Mouse (Mus musculus) embryonic facial prominence, embryonic 10.5 days (tissue): ENCODE measurements around the gene Dcaf15. TPM values are rescaled to one million over a fixed set of nuclear protein-coding genes. Genes with fewer than 3 reads are reported as not detected.
A peak's percentile ranks its signal among the peaks of the same experiment; 100 is the strongest.

ENCODE experiments used
- DNase-seq: peaks from one replicate; pipeline ENCODE4 v3.0.0-alpha.2; 2017; ENCODE audit warnings: low spot score
- H3K27ac ChIP-seq: fragments of 300-500 bp; sonication (generic); replicated peaks from 2 replicates; pipeline ENCODE4 v1.5.1; 2016; ENCODE audit warnings: mild to moderate bottlenecking
- H3K27me3 ChIP-seq: fragments of 300-500 bp; sonication (generic); replicated peaks from 2 replicates; pipeline ENCODE4 v1.6.1; 2016; ENCODE audit warnings: low read depth, mild to moderate bottlenecking; ENCODE audit not compliant: poor library complexity, severe bottlenecking
- H3K36me3 ChIP-seq: fragments of 300-500 bp; sonication (generic); replicated peaks from 2 replicates; pipeline ENCODE4 v1.6.1; 2016; ENCODE audit warnings: mild to moderate bottlenecking, moderate library complexity
- H3K4me1 ChIP-seq: fragments of 300-500 bp; sonication (generic); 2 replicates; pipeline ENCODE4 v1.6.1; 2016
- H3K4me3 ChIP-seq: fragments of 300-500 bp; sonication (generic); 2 replicates; pipeline ENCODE4 v1.5.1; 2016; ENCODE audit warnings: mild to moderate bottlenecking, moderate library complexity
- H3K9me3 ChIP-seq: fragments of 300-500 bp; sonication (generic); 2 replicates; pipeline ENCODE4 v1.6.1; 2016; ENCODE audit warnings: mild to moderate bottlenecking
- WGBS: fragments of 180-500 bp; shearing (Covaris S2); methylation state at CpG from one replicate; pipeline ENCODE4 v1.1.7; 2016; 5-methylcytosine and 5-hydroxymethylcytosine counted together
- polyA plus RNA-seq: library from polyadenylated mRNA; unstranded; fragments of >200 nt; fragmentation: Nextera tagmentation; extraction: Ambion mirVana; gene quantifications from 2 replicates; pipeline ENCODE4 v1.2.1, GENCODE M21; 2016

The Dcaf15 gene
- polyA plus RNA-seq, 1 experiment from 2014 or later, result 15.9 TPM

DNA sequence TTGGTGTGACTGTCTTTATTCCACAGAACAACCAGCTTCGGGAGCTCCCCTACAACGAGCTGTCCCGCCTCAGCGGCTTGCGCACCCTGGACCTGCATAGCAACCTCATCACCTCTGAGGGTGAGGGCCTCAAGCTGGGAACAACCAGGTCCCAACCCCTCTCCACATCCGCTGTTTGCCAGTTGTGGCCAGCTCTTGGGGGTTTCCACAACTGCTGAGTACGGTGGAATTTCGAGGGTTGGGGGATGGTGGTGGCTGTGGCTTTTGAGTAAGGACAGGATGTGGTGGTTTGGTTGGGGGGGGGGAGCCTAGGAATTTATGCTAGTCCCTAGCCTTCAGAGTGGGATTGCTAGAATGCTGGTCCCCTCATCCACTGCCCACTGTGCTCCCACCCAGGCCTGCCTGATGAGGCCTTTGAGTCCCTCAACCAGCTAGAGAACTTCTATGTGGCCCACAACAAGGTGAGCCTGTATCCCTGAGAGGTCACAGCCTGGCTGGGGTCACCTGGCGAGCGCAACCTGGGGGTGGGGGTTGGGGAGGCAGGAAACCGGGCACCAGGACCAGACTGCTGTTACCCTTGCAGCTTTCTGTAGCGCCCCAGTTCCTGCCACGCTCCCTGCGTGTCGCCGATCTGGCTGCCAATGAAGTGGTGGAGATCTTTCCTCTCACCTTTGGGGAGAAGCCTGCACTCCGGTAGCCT, 22.8 kb upstream of the Dcaf15 start:
- H3K27ac ChIP-seq, result peak overlapping the region; percentile 63

DNA sequence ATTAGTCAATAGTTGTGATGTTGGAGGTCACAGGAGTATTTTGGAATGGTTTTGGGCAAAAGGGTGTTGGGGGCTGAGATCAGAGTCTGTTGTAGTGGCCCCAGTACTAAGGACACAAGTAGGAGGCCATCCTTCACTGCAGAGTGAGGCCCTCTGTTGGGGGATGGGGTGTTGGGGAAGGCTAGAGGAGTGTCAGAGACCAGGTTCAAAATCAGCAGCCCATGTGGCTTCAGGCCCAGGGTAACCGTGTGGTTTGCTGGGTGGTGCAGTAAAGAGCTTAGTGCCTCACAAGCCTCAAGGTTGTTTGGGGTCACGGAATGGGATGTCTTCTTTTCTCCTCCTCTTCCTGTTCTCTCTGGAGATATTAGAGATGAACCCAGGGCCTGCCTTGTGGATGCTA, 22.2 kb upstream of the Dcaf15 start:
- Histone ChIP-seq H3K36me3 (peaks cover 12% of the 10 kb centered on the region), H3K4me1 (peaks cover 32% of the 10 kb centered on the region), H3K9me3 (no peaks in the 10 kb centered on the region), H3K4me3 (no peak overlapping the region), H3K27me3 (peaks cover 19% of the 10 kb centered on the region), H3K27ac (no peak overlapping the region; the same call in 1 of the 2 replicates)
- DNase-seq, result no peak
- 80% methylated on average over 2 of the region's 2 CpGs for WGBS

More for the DNA sequence above, 22.8 kb upstream of the Dcaf15 start:
- Histone ChIP-seq H3K4me3 (no peak overlapping the region), H3K36me3 (peaks cover 18% of the 10 kb centered on the region), H3K27me3 (peaks cover 19% of the 10 kb centered on the region), H3K4me1 (peaks cover 32% of the 10 kb centered on the region), H3K9me3 (no peaks in the 10 kb centered on the region)
- 69% methylated on average over 17 of the region's 17 CpGs for WGBS
- no peak for DNase-seq

DNA sequence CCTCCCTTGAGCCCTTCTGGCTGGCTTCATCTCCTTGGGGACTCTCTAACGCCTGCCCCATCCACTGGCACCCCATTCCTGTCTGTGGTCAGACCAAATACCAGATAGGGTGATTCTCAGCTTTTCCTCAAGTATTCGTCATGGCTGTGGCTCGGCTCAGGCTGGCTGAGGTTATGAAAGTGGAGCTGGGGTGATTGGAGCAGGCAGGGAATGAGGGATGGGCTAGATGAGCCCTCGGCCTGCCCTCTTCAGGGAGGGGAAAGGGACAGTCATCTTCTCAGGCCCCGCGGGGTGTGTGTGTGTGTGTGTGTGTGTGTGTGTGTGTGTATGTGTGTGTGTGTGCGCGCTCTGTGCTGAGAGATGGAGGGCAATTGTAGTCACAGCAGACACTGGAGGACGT, 21.1 kb upstream of the Dcaf15 start, which contains the start of gene Podnl1:
Gene Podnl1 (plus strand): TSS at position 334 of the 400 bp plus-strand sequence.
- Histone ChIP-seq H3K4me1 (peaks cover 28% of the 10 kb centered on the region), H3K4me3 (no peak within 1 kb of the TSS), H3K9me3 (no peaks in the 10 kb centered on the region), H3K27ac (peak within 1 kb of the TSS; percentile 51; the same call in 1 of the 2 replicates), H3K36me3 (0 out of 2 replicates have a peak, but pooled peaks cover 1% of the 10 kb centered on the region), H3K27me3 (peaks cover 8% of the 10 kb centered on the region)
- no peak for DNase-seq
- 72% methylated on average over 9 of the region's 9 CpGs for WGBS

DNA sequence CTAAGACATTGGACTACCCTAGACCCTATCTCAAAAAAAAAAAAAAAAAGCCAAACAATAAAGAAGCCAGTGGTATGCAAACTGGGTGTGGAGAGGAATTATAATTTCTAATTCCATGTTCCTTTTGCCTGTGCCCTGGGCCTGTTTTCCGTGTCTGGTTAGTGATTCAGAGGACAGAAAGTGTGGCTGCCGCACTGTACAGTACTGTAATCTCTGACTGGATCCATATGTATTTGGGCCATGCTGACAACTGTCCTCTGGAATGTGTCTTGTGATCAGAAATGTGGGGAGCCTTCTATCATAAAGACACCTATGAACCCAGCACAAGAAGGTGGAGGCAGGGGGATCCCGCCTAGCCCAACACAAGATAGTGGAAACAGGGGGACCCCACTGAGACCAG, 17.6 kb upstream of the Dcaf15 start:
- 87% methylated on average over 3 of the region's 3 CpGs for WGBS
- no peak overlapping the region for H3K27ac ChIP-seq
- H3K4me3 ChIP-seq, result no peak overlapping the region
- H3K27me3 ChIP-seq, result no peaks in the 10 kb centered on the region
- no peak for DNase-seq
- peaks cover 15% of the 10 kb centered on the region for H3K4me1 ChIP-seq
- H3K9me3 ChIP-seq, result 0 out of 2 replicates have a peak, but pooled peaks cover 3% of the 10 kb centered on the region
- H3K36me3 ChIP-seq, result no peaks in the 10 kb centered on the region

DNA sequence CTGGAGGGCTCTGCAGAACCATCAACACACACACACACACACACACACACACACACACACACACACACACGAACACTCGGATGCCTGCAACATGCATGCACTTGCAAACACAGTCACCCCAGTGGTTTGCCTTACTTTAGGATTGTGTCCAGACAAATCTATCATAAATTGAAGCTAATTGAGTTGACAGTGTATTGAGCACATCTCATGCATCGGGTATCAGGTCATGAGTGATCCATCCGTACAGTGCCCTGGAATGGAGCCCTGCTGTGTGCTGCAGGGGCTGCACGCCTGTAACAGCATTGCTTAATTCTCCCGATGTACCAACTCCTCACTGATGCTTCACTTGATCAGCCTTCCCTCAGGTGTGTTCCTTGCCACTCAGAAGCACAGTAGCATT, 11.1 kb upstream of the Dcaf15 start:
- Histone ChIP-seq H3K9me3 (0 out of 2 replicates have a peak, but pooled peaks cover 3% of the 10 kb centered on the region), H3K36me3 (no peaks in the 10 kb centered on the region), H3K27ac (no peak overlapping the region), H3K27me3 (no peaks in the 10 kb centered on the region), H3K4me3 (no peak overlapping the region), H3K4me1 (no peaks in the 10 kb centered on the region)
- DNase-seq, result no peak
- 91% methylated on average over 6 of the region's 6 CpGs for WGBS

DNA sequence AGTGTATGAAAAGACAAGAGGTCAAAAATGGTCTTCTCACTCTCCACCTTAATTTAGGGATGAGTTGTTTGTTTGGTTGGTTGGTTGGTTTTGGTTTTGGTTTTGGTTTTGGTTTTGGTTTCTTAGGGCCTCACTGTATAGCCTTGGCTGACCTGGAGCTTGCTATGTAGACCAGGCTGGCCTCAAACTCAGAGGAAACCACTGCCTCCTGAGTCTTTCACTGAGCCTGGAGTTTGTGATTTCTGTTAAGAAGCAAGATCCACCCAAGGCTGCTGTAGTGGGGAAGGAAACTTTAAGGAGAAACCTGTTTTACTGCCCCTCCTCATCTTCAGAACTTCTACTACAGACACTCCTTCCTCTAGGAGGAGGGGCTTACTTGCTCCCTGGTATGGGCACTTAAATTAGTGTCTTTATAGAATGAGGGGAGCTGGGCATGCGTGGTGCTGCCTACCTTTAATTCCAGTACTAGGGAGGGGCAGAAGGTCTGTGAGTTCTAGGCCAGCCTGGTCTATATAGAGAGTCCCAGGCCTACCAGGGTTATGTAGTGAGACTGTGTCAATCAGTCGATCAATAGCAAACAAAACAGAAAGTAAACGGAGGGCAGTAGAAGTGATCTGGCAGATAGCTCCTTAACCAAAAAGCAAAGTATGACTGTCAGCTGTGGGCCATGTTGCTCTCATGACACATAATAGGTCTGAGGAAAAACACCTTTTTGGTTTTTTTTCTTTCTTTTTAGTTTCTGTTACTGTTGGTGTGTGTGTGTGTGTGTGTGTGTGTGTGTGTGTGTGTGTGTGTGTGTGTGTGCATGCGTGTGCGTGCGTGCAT, 1.9 kb upstream of the Dcaf15 start:
- DNase-seq, result no peak
- Histone ChIP-seq H3K4me1 (peaks cover 38% of the 10 kb centered on the region), H3K9me3 (no peaks in the 10 kb centered on the region), H3K4me3 (no peak overlapping the region), H3K27ac (no peak overlapping the region), H3K36me3 (peaks cover 16% of the 10 kb centered on the region), H3K27me3 (no peaks in the 10 kb centered on the region)
- 89% methylated on average over 6 of the region's 6 CpGs for WGBS

DNA sequence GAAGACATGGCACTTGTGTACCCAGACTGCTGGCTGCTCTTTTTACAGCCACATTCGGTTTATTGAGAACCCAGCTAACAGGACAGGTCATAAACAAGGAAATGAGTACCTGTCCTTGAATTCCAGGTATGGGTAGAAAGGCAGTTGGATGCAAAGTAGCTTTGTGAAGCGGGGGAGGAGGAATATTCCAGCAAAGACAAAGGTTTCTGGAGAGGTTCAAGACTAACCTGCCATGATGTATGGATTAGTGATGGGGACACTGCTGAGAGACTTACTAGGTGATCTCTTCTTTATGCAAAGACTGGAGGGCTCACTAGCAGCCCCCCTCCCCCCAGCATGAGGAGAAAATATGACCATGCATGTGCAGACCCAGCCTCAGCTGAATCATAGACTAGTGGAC, 1.1 kb upstream of the Dcaf15 start:
- H3K27me3 ChIP-seq, result no peaks in the 10 kb centered on the region
- H3K27ac ChIP-seq, result peak overlapping the region; percentile 100; the same call in 1 of the 2 replicates
- 88% methylated on average over 2 of the region's 2 CpGs for WGBS
- H3K36me3 ChIP-seq, result peaks cover 24% of the 10 kb centered on the region
- H3K9me3 ChIP-seq, result no peaks in the 10 kb centered on the region
- no peak for DNase-seq
- peaks cover 38% of the 10 kb centered on the region for H3K4me1 ChIP-seq
- H3K4me3 ChIP-seq, result peak overlapping the region; percentile 86; the same call in 1 of the 2 replicates

DNA sequence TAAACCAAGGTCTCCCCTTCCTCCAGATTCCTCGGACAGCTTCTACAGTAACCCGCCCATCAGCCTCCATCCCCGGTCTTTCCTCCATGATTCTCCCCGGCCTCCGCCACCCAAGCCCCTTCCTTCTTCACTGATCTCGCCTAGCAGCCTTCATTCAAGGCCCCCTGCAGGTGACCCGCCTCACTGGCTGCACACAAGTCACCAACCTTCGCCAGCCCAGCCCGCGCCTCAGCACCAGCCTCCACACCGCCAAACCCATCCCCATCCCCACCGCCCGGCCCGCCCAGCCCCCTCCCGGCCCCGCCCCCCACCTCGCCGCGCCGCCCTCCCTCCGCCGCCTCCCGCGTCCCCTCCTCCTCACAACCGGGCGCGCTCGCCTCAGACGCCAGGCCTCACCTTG, 347 bp downstream of the Dcaf15 start:
- DNase-seq, result peak; percentile 92
- Histone ChIP-seq H3K4me3 (peak overlapping the region; percentile 86), H3K4me1 (peaks cover 38% of the 10 kb centered on the region), H3K27ac (peak overlapping the region; percentile 100), H3K27me3 (no peaks in the 10 kb centered on the region), H3K9me3 (no peaks in the 10 kb centered on the region), H3K36me3 (peaks cover 38% of the 10 kb centered on the region)
- WGBS, result 1% methylated on average over 28 of the region's 29 CpGs

DNA sequence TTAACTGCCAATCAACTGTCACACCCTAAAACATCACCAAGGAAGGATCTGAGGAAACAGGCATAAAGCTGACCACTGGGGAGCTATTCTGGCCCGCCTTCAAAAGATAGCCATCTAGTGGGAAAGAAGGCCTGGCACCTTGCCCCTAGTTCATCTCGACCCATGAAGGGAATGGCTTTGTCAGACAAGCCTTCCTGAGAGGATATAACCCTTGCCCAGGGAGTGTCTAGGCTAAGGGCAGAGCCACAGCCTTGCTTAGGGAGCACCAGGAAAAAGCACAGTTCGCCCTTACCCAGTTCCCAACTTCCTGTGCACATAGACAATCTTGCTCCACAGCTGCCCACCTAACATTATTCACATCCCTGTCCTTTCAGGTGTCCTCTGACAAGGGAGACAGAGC, 967 bp downstream of the Dcaf15 start:
- no peak for DNase-seq
- peak overlapping the region; percentile 86 for H3K4me3 ChIP-seq
- peak overlapping the region; percentile 100 for H3K27ac ChIP-seq
- H3K27me3 ChIP-seq, result no peaks in the 10 kb centered on the region
- peaks cover 44% of the 10 kb centered on the region for H3K36me3 ChIP-seq
- H3K4me1 ChIP-seq, result peaks cover 38% of the 10 kb centered on the region
- no peaks in the 10 kb centered on the region for H3K9me3 ChIP-seq
- 70% methylated on average over 3 of the region's 3 CpGs for WGBS

DNA sequence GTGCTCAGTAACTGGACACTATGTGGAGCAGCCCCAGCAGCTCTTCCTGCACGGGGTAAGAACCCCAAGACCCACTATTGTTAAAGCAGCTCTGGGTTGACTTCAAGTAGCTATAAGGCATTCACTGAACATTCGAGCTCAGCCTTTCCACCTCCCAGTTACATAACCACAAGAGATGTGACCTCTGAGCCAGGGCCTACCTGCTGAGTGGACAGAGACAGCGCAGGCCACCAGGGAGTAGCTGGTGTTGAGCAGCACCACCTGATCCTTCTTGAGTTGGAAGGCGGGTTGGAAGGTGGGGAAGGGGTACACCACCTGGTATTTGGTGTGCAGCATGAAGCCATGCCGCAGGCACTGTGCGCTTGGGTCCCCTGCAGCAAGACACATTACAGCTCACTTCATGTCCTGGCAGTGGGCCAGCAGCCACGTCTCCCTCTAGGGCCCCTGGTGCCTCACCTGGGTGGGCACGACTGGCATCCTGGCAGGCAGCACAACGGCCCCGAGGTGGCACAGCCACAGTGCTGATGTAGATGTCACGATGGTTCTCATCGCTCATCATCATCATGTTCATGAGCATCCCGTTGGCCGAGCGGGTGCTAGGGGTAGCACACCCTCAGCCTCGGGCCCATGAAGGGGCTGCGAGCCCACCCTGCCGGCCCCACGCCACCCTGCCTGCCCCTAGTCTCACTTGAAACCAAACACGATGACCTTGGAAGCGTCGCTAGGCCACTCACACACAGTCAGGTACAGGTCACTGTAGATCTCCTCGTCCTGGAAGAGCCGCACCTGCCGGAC, 2.9 kb downstream of the Dcaf15 start:
- H3K36me3 ChIP-seq, result peaks cover 64% of the 10 kb centered on the region
- no peak for DNase-seq
- 94% methylated on average over 25 of the region's 25 CpGs for WGBS

DNA sequence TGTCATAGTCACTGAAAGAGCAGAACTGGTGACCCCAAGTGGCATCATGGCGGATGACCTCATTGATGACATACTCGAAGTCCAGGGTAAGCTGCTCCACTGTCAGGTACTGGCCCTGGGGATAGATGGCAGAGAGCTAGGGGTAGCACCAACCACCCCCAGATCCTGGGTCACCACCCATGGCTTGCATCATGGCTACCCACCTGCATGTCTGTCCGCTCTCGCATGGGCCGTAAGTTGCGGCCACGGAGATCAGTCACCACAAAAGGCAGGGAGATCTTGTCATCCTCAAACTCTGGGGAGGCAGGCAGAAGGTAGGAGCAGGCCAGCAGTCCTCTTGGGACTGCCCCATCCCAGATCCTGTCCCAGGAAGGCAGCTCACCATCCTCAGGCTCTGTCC, 6.2 kb downstream of the Dcaf15 start:
- DNase-seq, result no peak

More for the DNA sequence above, 2.9 kb downstream of the Dcaf15 start:
- no peaks in the 10 kb centered on the region for H3K27me3 ChIP-seq
- H3K27ac ChIP-seq, result no peak overlapping the region
- no peaks in the 10 kb centered on the region for H3K9me3 ChIP-seq
- peaks cover 38% of the 10 kb centered on the region for H3K4me1 ChIP-seq
- H3K4me3 ChIP-seq, result no peak overlapping the region

DNA sequence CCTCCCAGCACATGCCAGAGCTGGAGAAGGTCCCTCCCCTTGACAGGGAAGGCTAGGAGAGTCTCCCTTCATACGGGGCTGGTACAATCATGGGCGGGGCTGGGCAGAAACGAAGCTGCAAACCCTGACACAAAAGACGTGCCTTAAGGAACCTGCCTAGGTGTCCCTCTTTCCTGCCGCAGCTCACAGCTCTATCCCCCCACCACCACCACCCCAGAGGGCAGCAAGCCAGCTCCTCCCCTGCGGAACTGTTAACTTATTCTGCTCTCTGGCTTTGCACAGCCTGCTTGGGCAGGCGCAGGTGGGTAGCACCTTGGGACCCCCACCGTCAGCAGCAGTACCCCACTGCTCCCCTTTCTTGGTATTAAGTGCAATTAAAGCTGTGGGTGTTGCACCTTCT, 8.5 kb downstream of the Dcaf15 start:
- Histone ChIP-seq H3K27ac (no peak overlapping the region), H3K9me3 (no peaks in the 10 kb centered on the region), H3K4me1 (no peaks in the 10 kb centered on the region), H3K4me3 (no peak overlapping the region), H3K27me3 (no peaks in the 10 kb centered on the region), H3K36me3 (peaks cover 100% of the 10 kb centered on the region)
- WGBS, result 72% methylated on average over 8 of the region's 8 CpGs
- DNase-seq, result no peak

More for the DNA sequence above, 6.2 kb downstream of the Dcaf15 start:
- Histone ChIP-seq H3K4me3 (no peak overlapping the region), H3K36me3 (peaks cover 97% of the 10 kb centered on the region), H3K27me3 (no peaks in the 10 kb centered on the region), H3K27ac (no peak overlapping the region), H3K4me1 (peaks cover 18% of the 10 kb centered on the region), H3K9me3 (no peaks in the 10 kb centered on the region)
- WGBS, result 92% methylated on average over 7 of the region's 7 CpGs
